Mouse (Mus musculus) adrenal gland, postnatal 10 days (tissue): Measurements from ENCODE around the gene Folr1. TPM values are rescaled to one million over a fixed set of nuclear protein-coding genes. Genes with fewer than 3 reads are reported as not detected.
A peak's percentile ranks its signal among the peaks of the same experiment; 100 is the strongest.

Experiments
- DNase-seq: peaks from one replicate; pipeline ENCODE4 v3.0.0; 2021; ENCODE audit warnings: mixed read lengths
- microRNA-seq: library from miRNA; unstranded; fragments of <30 nt; microRNA quantifications from one replicate; pipeline ENCODE4 v1.2.0, GENCODE M21; 2021
- total RNA-seq, 2 experiments: library from RNA; stranded (reverse); gene quantifications; 2 replicates each; pipeline ENCODE4 v1.2.3; 2021

The Folr1 gene
- total RNA-seq, 2 experiments from 2014 or later, result 1.7 to 2.3 TPM

- no peak for DNase-seq
These were observed 38.2 kb downstream of the Folr1 start for GRCm38 (mm10) chr7:101832372-101832771.

- DNase-seq, result no peak
These were observed 39.2 kb downstream of the Folr1 start for GRCm38 (mm10) chr7:101831437-101831836.

- no peak for DNase-seq
These were observed 40.2 kb downstream of the Folr1 start for GRCm38 (mm10) chr7:101830373-101830772.

DNA sequence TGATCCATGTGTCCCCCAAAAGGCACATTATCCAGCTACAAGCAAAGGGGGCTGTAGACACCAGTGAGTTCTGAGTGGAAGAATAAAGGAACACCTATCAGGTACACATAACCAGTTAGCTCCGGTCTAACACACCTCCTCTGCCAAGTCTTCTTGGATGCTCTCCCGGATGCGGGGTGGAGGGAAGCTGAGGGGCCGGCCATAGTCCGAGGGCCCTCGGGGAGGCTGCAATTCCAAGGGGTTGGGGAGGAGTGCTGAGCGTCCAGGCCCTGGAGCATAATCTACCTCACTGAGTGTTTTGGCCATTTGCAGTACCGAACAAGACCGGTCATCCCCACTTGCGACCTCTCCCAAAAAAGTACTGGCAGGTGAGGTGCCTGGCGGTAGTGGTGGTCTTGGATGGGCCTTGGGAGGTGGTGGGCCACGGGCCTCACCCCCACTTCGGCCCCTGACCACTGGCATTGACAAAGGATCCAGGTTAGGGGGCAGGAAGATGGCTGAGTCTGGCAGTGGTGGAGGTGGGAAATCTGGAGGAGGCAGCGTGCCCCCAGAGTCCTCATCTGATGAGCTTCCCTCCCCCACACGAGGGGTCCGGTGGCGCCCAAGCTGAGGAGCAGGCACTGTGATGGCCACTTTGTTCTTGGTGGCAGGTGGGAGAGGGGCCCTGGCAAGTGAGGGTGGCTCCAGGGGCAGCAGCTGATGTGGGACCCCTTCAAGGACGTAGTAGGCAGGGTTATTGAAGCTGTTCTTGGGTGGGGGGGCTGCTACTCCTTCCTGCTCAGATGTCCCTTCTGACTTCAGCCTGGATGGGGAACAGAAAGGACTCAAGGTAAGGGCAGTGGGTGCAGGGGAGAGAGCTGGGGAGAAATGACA, 46.6 kb downstream of the Folr1 start:
- DNase-seq, result peak; percentile 39

DNA sequence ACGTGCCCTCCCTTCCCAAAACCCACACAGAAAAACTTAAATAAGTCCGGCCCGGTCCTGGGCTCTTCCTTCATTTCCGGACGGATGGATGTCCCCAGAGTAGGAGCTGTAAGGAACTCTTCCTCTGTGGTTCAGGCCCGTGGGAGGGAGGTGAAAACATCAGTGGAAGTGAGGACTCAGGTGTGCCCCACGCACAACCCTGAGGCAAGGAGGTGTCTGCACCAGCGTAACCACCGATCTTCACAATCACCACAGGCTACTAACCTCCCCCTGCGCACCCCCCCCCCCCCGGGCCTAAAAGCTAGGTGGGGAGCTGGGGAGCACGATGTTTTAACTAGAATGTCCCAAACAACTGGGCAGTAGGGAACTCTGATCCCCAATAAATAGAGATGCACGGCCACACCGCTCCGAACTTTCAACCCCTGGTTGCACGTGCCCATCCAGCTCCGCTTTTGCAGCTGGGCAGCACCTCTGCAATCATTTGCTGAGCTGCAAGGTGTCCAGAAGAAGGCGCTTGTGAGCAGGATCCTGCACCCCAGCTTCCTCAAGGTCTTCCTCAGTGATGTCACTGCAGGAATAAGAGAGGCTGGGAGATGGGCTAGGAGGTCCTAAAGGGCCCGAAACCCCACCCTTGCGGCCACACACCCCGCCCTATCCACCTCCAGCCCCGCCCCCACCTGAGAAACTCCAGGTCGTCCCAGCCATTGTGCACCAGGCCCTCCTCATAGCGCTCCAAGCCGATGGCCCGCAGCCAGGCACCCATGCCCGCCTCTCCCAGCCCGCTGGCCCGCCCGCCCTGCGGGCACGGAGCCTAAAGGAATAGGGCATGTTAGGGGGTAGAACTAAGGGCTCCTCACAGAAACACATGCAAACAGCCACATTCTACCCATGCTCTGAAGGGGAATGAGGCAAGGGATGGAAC, 47.5 kb downstream of the Folr1 start:
- DNase-seq, result peak; percentile 73

GRCm38 (mm10) chr7:101821571-101822501, 48.8 kb downstream of the Folr1 start:
- DNase-seq, result peak; percentile 71

- DNase-seq, result peak; percentile 33
These were observed 50.1 kb downstream of the Folr1 start for GRCm38 (mm10) chr7:101820295-101821030.

DNA sequence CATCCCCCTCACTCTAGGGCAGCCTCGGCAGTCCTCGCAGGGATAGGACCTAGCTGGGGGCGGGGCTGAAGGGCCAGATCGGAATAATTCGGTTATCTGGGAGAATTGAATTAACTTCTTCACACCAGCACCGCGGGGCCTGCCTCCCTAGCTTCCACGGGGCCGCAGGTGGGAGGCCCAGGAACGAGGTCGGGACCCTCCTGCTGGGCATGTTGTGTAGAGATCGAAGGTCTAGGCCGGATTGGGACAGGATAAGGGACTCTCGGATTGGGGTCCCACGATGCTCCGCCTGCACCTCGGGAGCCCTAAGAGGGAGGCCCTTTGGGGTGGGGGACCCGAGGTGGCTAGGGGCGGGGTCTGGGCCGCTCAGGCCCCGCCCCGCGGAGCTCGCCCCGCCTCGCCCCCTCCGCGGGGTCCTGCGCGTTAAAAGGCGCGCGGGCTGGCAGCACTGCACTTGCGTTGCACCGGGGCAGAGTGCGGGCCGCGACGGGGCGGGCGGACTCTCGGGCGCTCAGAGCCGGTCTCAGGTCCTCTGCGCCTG, 52.7 kb downstream of the Folr1 start, which contains the start of gene Phox2a:
Gene Phox2a (plus strand): TSS at position 453 of the 541 bp plus-strand sequence.
- peak; percentile 64 for DNase-seq

Small RNA genes within 50 kb of the gene (microRNA-seq; reads per million reads assigned to microRNA genes)
- not detected for gene Gm22655

Other genes starting within 250 kb of the Folr1 start
- 10 to 100 TPM; 80.4 to 85.2 TPM for gene Clpb, start 207.2 kb downstream of the Folr1 start, total RNA-seq
- 10 to 100 TPM; 20.9 to 32.4 TPM for gene Phox2a, start 52.5 kb downstream of the Folr1 start, total RNA-seq
- gene Inppl1, start 32.6 kb downstream of the Folr1 start, total RNA-seq, result 10 to 100 TPM; 72.5 to 98.1 TPM
- gene Folr2, start 13.6 kb downstream of the Folr1 start, total RNA-seq, result 1 to 10 TPM; 4.5 to 6.2 TPM
- 10 to 100 TPM; 27.4 to 28.5 TPM for gene Anapc15, start 7.1 kb downstream of the Folr1 start, total RNA-seq
- gene Lamtor1, start 35.1 kb upstream of the Folr1 start, total RNA-seq, result 100 to 1,000 TPM; 116 to 126 TPM
- under 1 TPM in 1 of 2 experiments, not detected in 1; 0.12 TPM for gene Tomt, start 35.6 kb upstream of the Folr1 start, total RNA-seq
- gene Lrrc51, start 63.1 kb upstream of the Folr1 start, total RNA-seq, result 1 to 10 TPM; 8.4 TPM
- 100 to 1,000 TPM; 117 to 151 TPM for gene Numa1, start 63.3 kb upstream of the Folr1 start, total RNA-seq
- 1 to 10 TPM; 5.4 to 6.3 TPM for gene Il18bp, start 147.9 kb upstream of the Folr1 start, total RNA-seq
- gene Rnf121, start 194.7 kb upstream of the Folr1 start, total RNA-seq, result 10 to 100 TPM; 25.6 to 28.3 TPM
- gene Xndc1, start 194.7 kb upstream of the Folr1 start, total RNA-seq, result 10 to 100 TPM; 12.6 to 19.0 TPM
- gene Xntrpc, start 194.9 kb upstream of the Folr1 start, total RNA-seq, result 1 to 10 TPM in 1 of 2 experiments, under 1 TPM in 1; 0.93 to 1.3 TPM
- gene Trpc2, start 212.3 kb upstream of the Folr1 start, total RNA-seq, result under 1 TPM in 1 of 2 experiments, not detected in 1; 0.88 TPM
- gene Art1, start 231.0 kb upstream of the Folr1 start, total RNA-seq, result 10 to 100 TPM in 1 of 2 experiments, 1 to 10 TPM in 1; 5.9 to 30.8 TPM
- 1 to 10 TPM in 1 of 2 experiments, under 1 TPM in 1; 0.51 to 1.4 TPM for gene Art5, start 238.7 kb upstream of the Folr1 start, total RNA-seq
- not detected for gene Chrna10, start 246.0 kb upstream of the Folr1 start, total RNA-seq